Mouse (Mus musculus) liver, adult 2 months (tissue): ENCODE measurements around the gene Wdr73. TPM values are rescaled to one million over a fixed set of nuclear protein-coding genes. Genes with fewer than 3 reads are reported as not detected.

ENCODE experiments used
- DNase-seq: peaks from one replicate; pipeline ENCODE4 v3.0.0-alpha.2; 2011; ENCODE audit warnings: low read depth, low spot score; ENCODE audit errors: extremely low read depth
- H3K27ac ChIP-seq: fragments of 200-500 bp; replicated peaks from 2 replicates; pipeline ENCODE4 v1.5.1; 2012; ENCODE audit warnings: low read depth, mild to moderate bottlenecking, control low read depth, inconsistent platforms, low read length; ENCODE audit not compliant: insufficient read depth
- H3K27me3 ChIP-seq: fragments of 200-500 bp; 2 replicates; pipeline ENCODE4 v1.6.1; 2012; ENCODE audit warnings: mild to moderate bottlenecking, moderate library complexity, low read length, inconsistent platforms; ENCODE audit not compliant: control insufficient read depth, insufficient read depth
- H3K36me3 ChIP-seq: fragments of 200-500 bp; 2 replicates; pipeline ENCODE4 v1.6.1; 2012; ENCODE audit warnings: low read length, inconsistent platforms; ENCODE audit not compliant: control insufficient read depth, insufficient read depth
- H3K4me1 ChIP-seq: fragments of 200-500 bp; 2 replicates; pipeline ENCODE4 v1.6.1; 2011; ENCODE audit warnings: low read length; ENCODE audit not compliant: control insufficient read depth, insufficient read depth
- H3K4me3 ChIP-seq: fragments of 200-500 bp; 2 replicates; pipeline ENCODE4 v1.5.1; 2011; ENCODE audit warnings: low read depth, mild to moderate bottlenecking, control low read depth, low read length, moderate library complexity; ENCODE audit not compliant: insufficient read depth
- H3K79me2 ChIP-seq: fragments of 200-500 bp; 2 replicates; pipeline ENCODE4 v1.6.1; 2012; ENCODE audit warnings: inconsistent platforms, mild to moderate bottlenecking, low read length, moderate library complexity; ENCODE audit not compliant: control insufficient read depth, insufficient read depth
- H3K9ac ChIP-seq: fragments of 200-500 bp; 2 replicates; pipeline ENCODE4 v1.6.1; 2012; ENCODE audit warnings: low read depth, mild to moderate bottlenecking, control low read depth, inconsistent platforms, low read length
- CTCF ChIP-seq: fragments of 200-500 bp; IDR thresholded peaks from 2 replicates; pipeline ENCODE4 v1.5.1; 2011; ENCODE audit warnings: low read depth, low read length, control low read depth
- POLR2A ChIP-seq: fragments of 200-500 bp; IDR thresholded peaks from 2 replicates; pipeline ENCODE4 v1.6.1; 2011; ENCODE audit warnings: low read length, control low read depth; ENCODE audit not compliant: insufficient read depth; ENCODE audit errors: extremely low read depth
- WGBS: fragments of 180-500 bp; shearing (Covaris S2); methylation state at CpG from one replicate; pipeline ENCODE4 v1.1.7; 2018; 5-methylcytosine and 5-hydroxymethylcytosine counted together
- polyA plus RNA-seq: library from polyadenylated mRNA; depleted of rRNA; stranded (reverse); fragments of >200 nt; gene quantifications from 2 replicates; pipeline ENCODE4 v1.2.3, GENCODE M21; 2012
- total RNA-seq: library from RNA; depleted of rRNA; stranded (reverse); fragments of >200 nt; gene quantifications from 2 replicates; pipeline ENCODE4 v1.2.3, GENCODE M21; 2014

The Wdr73 gene
- total and polyA plus RNA-seq, 2 experiments: 11.7 to 13.0 TPM

- no peak for DNase-seq
- Histone ChIP-seq H3K79me2 (no peaks in the 10 kb centered on the region), H3K36me3 (no peaks in the 10 kb centered on the region), H3K4me3 (peak overlapping the region; percentile 78), H3K9ac (peak overlapping the region; percentile 45; the same call in 1 of the 2 replicates), H3K4me1 (peaks cover 16% of the 10 kb centered on the region), H3K27me3 (no peaks in the 10 kb centered on the region), H3K27ac (peak overlapping the region; percentile 37)
- TF ChIP-seq POLR2A (no peak), CTCF (no peak)
- WGBS: 23% methylated on average over 15 of the region's 15 CpGs
Observed at GRCm38 (mm10) chr7:80901541-80902274, 639 bp upstream of the Wdr73 start.

- Histone ChIP-seq H3K27me3 (no peaks in the 10 kb centered on the region), H3K4me1 (peaks cover 16% of the 10 kb centered on the region), H3K4me3 (no peak overlapping the region), H3K79me2 (no peaks in the 10 kb centered on the region), H3K9ac (peak overlapping the region; percentile 37; the same call in 1 of the 2 replicates), H3K27ac (peak overlapping the region; percentile 90), H3K36me3 (0 out of 2 replicates have a peak, but pooled peaks cover 1% of the 10 kb centered on the region)
- TF ChIP-seq CTCF: no peak
- TF ChIP-seq POLR2A: no peak
- 22% methylated on average over 4 of the region's 4 CpGs for WGBS
- peak; percentile 92 for DNase-seq
Observed at GRCm38 (mm10) chr7:80897721-80898120, 3.3 kb downstream of the Wdr73 start.

- 89% methylated on average over 7 of the region's 7 CpGs for WGBS
- Histone ChIP-seq H3K4me3 (no peak overlapping the region), H3K4me1 (peaks cover 16% of the 10 kb centered on the region), H3K36me3 (peaks cover 5% of the 10 kb centered on the region; the same call in 1 of the 2 replicates), H3K9ac (peak overlapping the region; percentile 23; the same call in 1 of the 2 replicates), H3K27me3 (no peaks in the 10 kb centered on the region), H3K27ac (peak overlapping the region; percentile 75), H3K79me2 (no peaks in the 10 kb centered on the region)
- TF ChIP-seq POLR2A: no peak
- no peak for TF ChIP-seq CTCF
- no peak for DNase-seq
Observed at GRCm38 (mm10) chr7:80897134-80897533, 3.9 kb downstream of the Wdr73 start.

- 97% methylated on average over 14 of the region's 14 CpGs for WGBS
- H3K4me3 ChIP-seq: no peak overlapping the region
- H3K79me2 ChIP-seq: no peaks in the 10 kb centered on the region
- no peak for TF ChIP-seq POLR2A
- no peak for TF ChIP-seq CTCF
- H3K36me3 ChIP-seq: peaks cover 12% of the 10 kb centered on the region; the same call in 1 of the 2 replicates
- no peak for DNase-seq
- no peaks in the 10 kb centered on the region for H3K27me3 ChIP-seq
- H3K4me1 ChIP-seq: peaks cover 10% of the 10 kb centered on the region
- H3K9ac ChIP-seq: no peak overlapping the region
- no peak overlapping the region for H3K27ac ChIP-seq
Observed at GRCm38 (mm10) chr7:80894815-80895519, 6.1 kb downstream of the Wdr73 start.

GRCm38 (mm10) chr7:80894196-80894595, 6.9 kb downstream of the Wdr73 start:
- Histone ChIP-seq H3K79me2 (no peaks in the 10 kb centered on the region), H3K36me3 (peaks cover 12% of the 10 kb centered on the region; the same call in 1 of the 2 replicates), H3K4me3 (no peak overlapping the region), H3K9ac (no peak overlapping the region), H3K27ac (no peak overlapping the region), H3K27me3 (no peaks in the 10 kb centered on the region), H3K4me1 (peaks cover 10% of the 10 kb centered on the region)
- WGBS: 79% methylated on average over 7 of the region's 7 CpGs
- no peak for DNase-seq
- TF ChIP-seq POLR2A (no peak), CTCF (no peak)

GRCm38 (mm10) chr7:80893753-80894129, 7.3 kb downstream of the Wdr73 start:
- H3K4me3 ChIP-seq: no peak overlapping the region
- no peak for DNase-seq
- H3K27me3 ChIP-seq: no peaks in the 10 kb centered on the region
- no peaks in the 10 kb centered on the region for H3K79me2 ChIP-seq
- no peak overlapping the region for H3K27ac ChIP-seq
- TF ChIP-seq POLR2A (no peak), CTCF (no peak)
- H3K4me1 ChIP-seq: peaks cover 10% of the 10 kb centered on the region
- H3K36me3 ChIP-seq: peaks cover 12% of the 10 kb centered on the region; the same call in 1 of the 2 replicates
- 74% methylated on average over 6 of the region's 6 CpGs for WGBS
- H3K9ac ChIP-seq: no peak overlapping the region
